Mouse (Mus musculus): Measurements from ENCODE around the gene Tdrd5. TPM values are rescaled to one million over a fixed set of nuclear protein-coding genes. Genes with fewer than 3 reads are reported as not detected.

The Tdrd5 gene
- 76.1 TPM for polyA plus RNA-seq (2014; fragmentation: Illumina TruSeq; extraction: RNeasy Lipid Tissue Mini Kit (QIAGEN cat#74804); ENCODE audit: low read depth, low replicate concordance)

DNA sequence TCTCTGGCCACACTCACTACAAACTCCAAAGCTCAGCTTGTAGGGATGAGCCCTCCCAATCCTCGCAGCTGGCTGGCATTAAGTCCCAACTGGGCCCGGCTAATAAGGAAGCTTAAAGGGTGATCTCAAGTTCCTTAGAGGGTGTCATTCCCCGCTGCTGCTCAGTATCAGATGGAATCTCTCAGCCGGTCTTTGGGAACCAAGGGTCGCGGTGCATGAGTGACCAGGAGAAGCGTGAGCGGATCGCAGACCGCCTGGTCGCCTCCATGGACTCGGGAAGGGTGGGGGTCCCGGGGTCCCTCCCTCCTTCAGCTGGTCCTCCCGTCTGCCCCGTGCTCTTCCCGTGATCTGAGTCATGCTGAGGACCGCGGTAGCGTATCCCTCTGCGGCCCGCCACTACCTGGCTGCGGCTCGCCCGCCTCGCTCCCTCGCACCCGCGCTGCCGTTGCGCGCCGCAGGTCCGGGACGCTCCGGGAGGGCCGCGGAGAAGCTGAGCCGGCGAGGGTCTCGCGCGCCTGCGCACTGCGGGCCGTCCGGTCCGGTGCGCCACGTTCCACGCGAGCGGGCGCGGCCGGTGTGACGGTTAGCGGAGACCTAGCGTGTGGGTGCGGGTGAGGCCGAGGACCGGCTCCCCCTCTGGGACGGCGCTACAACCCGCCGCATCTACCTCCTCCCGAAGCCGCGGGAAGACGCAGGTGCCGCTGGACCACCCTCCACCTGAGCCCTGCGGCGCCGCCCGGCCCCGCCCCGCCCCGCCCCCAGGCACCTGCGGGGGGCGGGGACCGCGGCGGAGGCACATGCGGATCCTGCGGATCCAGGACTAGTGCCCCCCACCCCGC is at the start of gene Tdrd5:
Gene Tdrd5, minus strand, starts transcription at position 754 of the 839 bp plus-strand sequence.

GRCm38 (mm10) chr1:156310630-156311029 is 7.2 kb upstream of the Tdrd5 start, which contains the start of gene Nphs2:
Gene Nphs2 (plus strand): TSS chr1:156310727.

Other genes with a start within 250 kb of the Tdrd5 start
- 0.11 TPM for gene Fam163a, start 98.6 kb downstream of the Tdrd5 start, polyA plus RNA-seq (2014; fragmentation: Illumina TruSeq; extraction: RNeasy Lipid Tissue Mini Kit (QIAGEN cat#74804); ENCODE audit: low read depth, low replicate concordance)
- gene Nphs2, start 7.1 kb upstream of the Tdrd5 start, polyA plus RNA-seq (2014; fragmentation: Illumina TruSeq; extraction: RNeasy Lipid Tissue Mini Kit (QIAGEN cat#74804); ENCODE audit: low read depth, low replicate concordance): 0.49 TPM
- 6.6 TPM for gene Gm2000, start 62.4 kb upstream of the Tdrd5 start, polyA plus RNA-seq (2014; fragmentation: Illumina TruSeq; extraction: RNeasy Lipid Tissue Mini Kit (QIAGEN cat#74804); ENCODE audit: low read depth, low replicate concordance)
- 498 TPM for gene Axdnd1, start 117.5 kb upstream of the Tdrd5 start, polyA plus RNA-seq (2014; fragmentation: Illumina TruSeq; extraction: RNeasy Lipid Tissue Mini Kit (QIAGEN cat#74804); ENCODE audit: low read depth, low replicate concordance)
- gene Soat1, start 170.7 kb upstream of the Tdrd5 start, polyA plus RNA-seq (2014; fragmentation: Illumina TruSeq; extraction: RNeasy Lipid Tissue Mini Kit (QIAGEN cat#74804); ENCODE audit: low read depth, low replicate concordance): 49.8 TPM
- 2.0 TPM for gene Gm10031, start 220.3 kb upstream of the Tdrd5 start, polyA plus RNA-seq (2014; fragmentation: Illumina TruSeq; extraction: RNeasy Lipid Tissue Mini Kit (QIAGEN cat#74804); ENCODE audit: low read depth, low replicate concordance)